Mouse (Mus musculus) heart, adult 2 months (tissue): ENCODE data around the gene Icam1.

ENCODE experiments used
- CTCF ChIP-seq: fragments of 200-600 bp; IDR thresholded peaks from 2 replicates; pipeline ENCODE4 v1.8.1; 2022; ENCODE audit warnings: antibody characterized with exemption, mild to moderate bottlenecking, moderate library complexity
- EP300 ChIP-seq: fragments of 200-500 bp; IDR thresholded peaks from 2 replicates; pipeline ENCODE4 v1.6.1; 2011; ENCODE audit warnings: low read depth, low read length, control low read depth; ENCODE audit not compliant: insufficient read depth
- POLR2A ChIP-seq: fragments of 200-500 bp; IDR thresholded peaks from 2 replicates; pipeline ENCODE4 v1.6.1; 2011; ENCODE audit warnings: mild to moderate bottlenecking, low read depth, low read length, control low read depth; ENCODE audit not compliant: insufficient read depth

DNA sequence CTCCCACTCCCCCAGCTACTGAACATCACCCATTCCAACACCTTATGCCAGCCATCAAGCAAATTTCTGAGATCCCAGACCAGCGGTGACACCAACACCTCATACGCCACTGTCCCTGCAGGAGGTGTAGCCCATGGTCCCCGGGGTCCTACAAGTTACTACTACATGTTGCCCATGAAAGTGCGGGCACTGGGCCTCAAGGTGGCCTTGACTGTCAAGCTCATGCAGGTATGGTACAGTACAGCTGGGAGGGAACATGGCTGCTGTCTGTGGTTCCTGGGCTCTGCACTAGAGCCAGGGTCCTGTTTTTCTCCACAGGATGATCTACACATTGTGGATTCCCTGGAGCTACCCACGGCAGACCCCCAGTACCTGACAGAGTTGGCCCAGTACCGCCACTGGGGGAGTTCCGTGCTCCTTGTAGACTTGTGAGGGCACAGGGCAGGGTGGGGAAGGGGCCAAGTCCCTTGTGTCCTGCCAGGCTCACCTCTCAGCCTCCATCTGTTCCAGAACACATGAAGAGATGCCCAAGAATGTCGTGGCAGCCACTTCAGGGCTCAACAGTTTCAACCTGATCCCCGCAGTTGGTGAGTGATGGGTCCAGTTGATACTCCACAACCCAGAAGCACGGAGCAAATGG is 8.4 kb upstream of the Icam1 start:
- TF ChIP-seq CTCF: no peak
- no peak for TF ChIP-seq POLR2A
- no peak for TF ChIP-seq EP300
